Mouse (Mus musculus) gonadal fat pad, adult 2 months (tissue): Measurements from ENCODE around the gene Kcnj8. TPM values are rescaled to one million over a fixed set of nuclear protein-coding genes. Genes with fewer than 3 reads are reported as not detected.
"Not testable (repeated sequence)": the region's sequence is repeated elsewhere in the genome, so short reads cannot be mapped to it uniquely, and the experiment has no call there.

Experiments
- DNase-seq: peaks from one replicate; pipeline ENCODE4 v3.0.0-alpha.2; 2012; ENCODE audit warnings: low read depth
- polyA plus RNA-seq: library from polyadenylated mRNA; depleted of rRNA; stranded (reverse); fragments of >200 nt; gene quantifications from 2 replicates; pipeline ENCODE4 v1.2.3, GENCODE M21; 2012

Kcnj8 gene
- polyA plus RNA-seq, 1 experiment: 22.6 TPM

DNA sequence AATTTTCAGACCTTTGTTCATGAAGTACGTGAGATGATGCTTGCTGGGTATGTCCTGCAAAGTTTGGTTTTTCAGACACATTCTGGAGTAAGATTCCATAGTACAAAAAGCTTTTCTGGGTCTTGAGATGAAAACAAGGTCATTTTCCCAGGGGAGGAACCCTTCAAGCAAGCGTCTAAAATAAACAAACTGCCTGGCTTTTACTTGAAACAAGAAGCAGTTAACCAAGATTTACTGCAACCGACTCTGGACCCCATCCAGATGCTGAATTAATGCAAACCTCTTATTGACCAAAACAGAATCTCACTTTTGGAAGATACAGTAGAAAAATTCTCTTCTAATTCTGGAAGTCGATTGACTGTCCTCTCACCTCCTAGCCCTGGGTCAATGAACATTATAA is 20.5 kb downstream of the Kcnj8 start:
- no peak for DNase-seq

DNA sequence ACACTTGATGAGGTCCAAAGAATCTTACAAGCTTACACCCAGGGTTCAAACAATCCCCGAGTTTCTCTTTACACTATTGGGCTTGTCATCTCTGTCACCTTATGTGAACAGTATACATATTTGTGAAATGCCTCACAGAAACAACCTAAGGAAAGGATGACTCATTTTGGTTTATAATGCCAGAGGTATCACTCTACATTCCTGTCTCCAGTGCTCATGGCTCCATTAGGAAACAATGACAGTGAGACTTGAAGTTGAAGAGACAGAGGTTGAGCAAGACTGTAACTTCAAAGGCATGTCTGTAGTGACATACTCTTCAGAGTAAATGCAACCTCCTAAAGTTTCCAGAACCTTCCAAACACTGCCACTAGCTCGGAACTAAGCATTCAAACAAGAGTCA is 23.0 kb downstream of the Kcnj8 start:
- no peak for DNase-seq

DNA sequence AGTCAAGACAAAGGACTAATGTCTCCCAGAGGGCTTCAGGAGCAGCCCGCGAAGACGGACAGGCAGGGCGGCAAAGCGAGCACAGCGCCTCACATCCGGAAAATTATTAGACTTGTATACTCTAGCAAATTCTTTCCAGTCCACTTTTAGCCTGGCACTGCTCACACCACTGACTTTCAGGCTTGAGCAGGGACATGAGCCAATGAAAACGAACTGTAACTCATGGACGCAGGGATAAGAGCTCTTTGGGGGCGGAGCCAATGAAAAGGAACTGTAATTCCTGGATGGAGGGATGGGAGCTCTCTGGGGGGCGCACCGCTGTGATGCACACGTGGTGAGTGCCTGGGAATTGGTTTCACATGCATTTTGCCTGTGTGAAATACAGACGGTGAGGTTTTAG is 26.3 kb downstream of the Kcnj8 start:
- no peak for DNase-seq

DNA sequence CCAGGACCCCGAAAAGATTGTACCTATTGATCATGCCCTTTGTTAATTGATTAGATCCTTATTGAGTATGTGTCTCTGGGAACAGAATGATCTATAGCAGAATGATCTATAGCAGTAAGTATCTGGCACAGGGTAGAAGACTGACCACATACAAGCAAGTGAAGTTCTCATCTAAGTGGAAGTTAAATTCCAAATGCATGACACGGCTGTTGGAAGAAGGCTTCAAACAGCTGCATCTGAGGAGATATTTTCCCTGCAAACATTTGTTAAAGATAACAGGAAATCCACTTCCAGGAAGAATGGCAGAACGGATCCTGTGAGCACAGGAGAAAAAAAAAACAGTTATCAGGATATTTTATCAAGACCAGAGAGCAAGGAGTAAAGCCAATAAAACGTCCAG is 27.8 kb downstream of the Kcnj8 start:
- no peak for DNase-seq

DNA sequence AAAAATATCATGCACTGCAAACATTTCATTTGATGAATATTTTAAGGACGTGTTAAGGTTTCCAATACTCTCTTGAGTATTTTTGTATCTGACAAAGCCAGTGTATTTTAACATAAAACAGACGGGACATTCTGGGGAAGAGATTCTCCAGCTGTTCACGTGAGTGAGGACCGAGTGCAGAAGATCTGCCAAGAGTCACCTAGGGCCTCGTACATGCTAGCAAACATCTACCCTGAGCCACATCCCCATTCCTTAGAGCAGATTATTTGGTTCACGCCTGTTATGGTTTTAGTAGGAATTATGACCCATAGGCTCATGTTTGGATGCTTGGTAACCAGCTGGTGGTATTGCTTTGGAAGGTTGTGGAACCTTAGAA is 28.6 kb downstream of the Kcnj8 start:
- DNase-seq: no peak

DNA sequence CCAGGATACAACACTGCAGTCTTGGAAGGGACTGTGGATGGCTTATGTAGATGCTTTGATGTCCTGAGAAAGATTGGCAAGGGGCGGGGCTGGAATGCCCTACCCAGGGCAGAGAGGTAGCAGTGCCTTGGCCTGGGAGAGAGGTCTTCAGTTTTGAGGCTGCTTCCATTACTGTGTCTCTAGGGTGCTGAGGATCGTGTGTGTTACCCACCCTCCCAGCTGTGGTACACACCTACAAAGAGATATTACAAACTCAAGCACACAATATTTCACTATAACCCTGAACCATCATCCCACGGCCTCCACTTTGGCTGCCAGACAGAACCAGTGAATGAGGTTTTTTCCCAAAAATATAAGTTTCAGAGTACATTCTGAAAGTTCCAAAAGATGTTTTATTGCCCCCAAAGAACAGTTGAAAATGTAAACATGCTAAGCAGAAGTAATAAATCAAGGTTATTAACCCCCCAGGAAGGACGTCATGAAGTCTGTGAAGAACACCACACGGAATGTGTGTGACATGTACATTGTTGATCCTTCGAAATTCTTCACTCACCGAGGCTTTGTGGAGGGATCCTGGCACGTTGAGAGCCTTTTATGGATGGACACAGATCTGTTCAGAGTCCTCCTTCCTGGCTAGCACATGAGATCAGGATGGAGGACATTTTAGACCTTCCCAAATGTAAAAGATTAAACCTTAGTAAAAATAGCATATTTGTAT is 29.2 kb downstream of the Kcnj8 start:
- no peak for DNase-seq

DNA sequence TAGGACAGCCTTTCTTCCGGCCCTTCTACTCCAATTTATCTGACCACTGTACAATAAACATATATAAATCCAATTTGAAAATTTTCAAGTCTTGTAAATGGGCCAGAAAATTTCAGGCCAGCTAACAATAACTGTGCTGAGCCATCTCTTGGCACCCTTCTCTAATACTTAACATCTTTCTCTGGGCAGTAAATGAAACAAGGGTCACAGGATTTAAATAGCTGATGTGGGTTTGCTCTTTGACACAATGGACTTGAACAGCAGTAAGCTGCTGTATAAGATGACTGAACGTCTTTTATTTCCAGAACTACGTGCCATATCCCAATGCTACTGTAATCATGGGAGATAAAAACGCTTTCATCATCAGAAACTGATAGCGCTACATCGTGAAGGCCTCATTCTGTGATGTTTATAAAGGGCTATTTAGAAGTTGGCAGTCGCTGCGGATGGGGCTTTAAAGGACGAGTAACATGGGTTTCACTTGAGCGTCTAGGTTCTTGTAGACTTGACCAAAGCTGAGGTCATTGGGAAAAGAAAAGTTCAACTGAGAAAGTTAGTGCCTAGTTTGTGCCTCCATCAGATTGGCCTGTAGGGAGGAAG is 30.8 kb downstream of the Kcnj8 start:
- no peak for DNase-seq

DNA sequence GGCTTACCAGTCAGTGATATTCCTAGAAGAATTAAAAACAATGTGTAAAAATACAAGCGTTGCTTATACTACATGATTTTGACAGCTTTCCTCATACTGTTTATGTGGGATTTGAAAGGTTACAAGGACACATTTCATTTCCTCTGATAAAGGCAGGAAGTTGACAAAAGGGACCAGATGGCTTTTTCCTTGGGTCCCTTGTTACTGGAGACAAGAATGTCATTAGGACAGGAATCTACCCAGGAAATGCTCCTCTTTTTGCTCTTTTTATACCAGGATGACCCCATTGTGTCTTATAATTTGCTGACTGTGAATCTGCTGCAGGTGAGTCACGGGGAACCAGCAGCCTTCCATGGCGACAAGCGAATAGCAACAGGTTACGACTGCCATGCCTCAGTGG is 31.3 kb downstream of the Kcnj8 start:
- no peak for DNase-seq

DNA sequence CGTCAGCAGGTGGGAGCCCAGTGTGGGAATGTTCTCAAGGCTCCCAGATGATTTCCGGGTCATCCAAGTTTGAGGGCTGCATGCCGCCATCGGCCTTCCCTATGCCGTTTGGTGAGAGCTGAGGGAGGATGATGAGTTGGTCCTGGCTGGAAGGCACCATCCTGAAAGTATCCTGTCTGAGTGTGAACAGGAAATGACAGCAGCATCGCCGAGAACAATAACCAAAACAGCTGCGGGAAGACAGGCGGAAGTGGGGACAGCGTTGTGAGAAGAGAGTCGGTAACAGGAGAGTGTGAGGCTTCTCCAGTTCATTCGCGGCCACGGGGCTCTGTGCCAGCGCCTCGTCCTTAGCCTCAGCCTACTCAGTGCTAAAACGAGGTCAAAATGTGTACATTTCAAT is 32.9 kb downstream of the Kcnj8 start:
- no peak for DNase-seq

DNA sequence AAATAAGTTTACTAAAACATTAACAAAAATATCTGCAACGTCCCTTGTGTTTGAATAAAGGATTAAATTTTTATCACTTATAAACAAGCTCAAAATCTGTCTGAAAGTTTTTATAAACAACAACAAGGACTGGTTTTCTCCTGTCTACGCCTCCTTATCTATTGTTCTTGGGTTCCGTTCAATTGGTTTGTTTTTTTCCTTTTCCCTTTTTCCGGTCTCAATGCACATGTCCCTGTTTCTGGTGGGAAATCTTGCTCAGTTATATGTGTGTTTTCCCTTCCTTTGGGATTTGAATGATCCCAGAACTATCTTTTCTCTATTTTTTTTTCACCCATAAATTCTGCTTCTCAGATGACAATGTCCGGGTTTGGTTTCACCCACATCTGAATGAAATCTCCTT is 38.0 kb downstream of the Kcnj8 start:
- DNase-seq: no peak

DNA sequence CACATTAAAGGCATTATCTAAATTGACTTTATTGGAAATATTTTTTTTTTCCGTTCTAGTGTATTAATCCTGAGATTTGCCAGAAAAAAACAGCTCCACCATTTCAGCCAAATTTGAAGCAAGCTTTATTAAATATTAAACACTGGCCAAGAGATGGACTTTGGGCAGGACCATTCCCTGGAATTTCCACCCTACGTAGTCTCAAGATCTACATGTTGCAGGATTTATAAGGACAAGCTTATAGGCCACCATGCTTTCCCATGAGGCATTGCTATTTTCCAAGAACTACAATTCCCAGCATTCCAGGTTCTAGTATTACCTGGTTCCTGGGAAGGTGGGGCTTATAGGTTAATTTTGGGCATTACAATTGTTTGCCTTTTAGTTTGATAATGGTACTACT is 38.7 kb downstream of the Kcnj8 start:
- no peak for DNase-seq

DNA sequence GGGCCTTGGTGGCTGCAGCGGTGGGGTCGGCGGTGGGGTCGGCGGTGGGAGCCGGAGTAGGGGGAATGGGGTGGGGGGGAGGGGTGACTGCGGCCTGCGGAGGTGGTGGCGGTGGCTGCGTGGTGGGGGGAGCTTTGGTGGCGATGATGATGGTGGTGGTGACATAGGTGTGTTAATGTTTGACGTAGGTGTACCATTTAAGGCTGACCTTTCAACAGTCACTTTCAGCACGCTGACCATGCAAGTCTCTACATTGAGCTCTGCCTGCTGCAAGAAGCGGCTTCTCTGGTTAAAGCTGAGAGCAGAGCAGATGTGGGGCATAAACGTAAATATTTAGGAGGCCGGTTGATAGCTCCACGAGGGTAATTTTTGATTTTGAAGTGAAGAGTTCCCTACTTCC is 39.3 kb downstream of the Kcnj8 start:
- DNase-seq: no peak

DNA sequence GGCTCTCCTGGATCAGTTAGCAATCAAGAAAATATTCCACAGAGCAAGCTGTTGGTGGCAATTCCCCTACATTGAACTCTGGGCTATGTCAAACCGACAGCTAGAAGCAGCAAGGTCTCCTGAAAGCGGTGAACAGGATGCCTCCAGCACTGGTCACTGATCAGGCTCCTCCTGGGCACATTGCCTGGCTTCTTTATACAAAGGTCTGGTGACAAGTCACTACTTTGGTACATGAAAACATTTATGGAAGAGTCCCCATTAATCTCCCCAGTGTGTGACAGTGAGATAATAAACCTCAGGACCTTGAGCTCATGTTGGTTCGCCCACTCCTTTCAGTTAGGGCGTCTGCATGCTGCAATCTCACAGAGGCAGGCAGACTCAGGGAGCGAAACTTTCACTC is 41.0 kb downstream of the Kcnj8 start:
- no peak for DNase-seq

DNA sequence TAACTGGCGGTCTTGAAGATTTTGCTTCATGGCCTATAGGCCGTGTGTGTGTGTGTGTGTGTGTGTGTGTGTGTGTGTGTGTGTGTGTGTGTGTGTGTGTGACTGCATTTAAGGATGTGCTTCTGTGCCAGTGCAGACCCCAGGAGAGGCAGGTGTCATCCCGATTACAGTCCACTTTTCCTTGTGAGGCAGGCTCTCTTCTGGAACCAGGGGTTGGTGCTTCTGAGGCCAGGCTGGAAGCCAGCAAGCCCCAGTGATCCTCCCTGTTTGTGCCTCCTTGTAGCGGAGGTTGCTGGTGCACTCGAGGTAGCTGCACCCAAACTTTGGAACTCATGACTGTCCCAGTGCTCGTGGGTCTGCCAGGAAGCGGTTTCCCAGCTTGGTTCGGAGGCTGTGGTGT is 41.7 kb downstream of the Kcnj8 start:
- no peak for DNase-seq

DNA sequence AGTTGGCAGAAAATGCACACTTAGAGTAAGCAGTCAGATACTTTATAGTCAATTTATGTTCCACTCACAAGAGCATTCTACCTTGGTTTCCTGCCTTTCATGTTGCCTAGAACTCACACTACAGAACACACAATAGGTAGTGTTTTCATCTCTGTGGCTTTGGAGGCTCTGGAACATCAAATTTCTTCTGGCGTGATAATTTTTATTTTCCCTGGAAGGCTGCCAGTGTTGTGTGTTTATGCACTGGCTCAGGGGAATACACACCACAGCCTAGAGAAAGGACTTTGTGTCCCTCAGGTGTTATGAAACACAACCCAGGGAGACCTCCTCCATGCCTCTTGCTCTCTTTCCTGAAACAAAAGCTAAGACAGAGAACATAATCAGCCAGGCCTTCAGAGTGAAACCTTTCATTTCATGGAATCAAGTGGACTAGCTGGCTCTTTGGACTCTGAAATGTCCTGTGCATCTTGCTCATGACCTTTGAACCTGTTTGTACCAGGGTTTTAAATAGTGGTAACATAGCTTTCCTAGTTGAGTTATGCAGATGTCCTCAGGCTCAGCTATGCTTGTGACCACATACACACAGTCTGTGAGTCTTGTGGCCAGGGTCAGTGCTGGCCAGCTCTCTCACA is 43.4 kb downstream of the Kcnj8 start:
- no peak for DNase-seq

DNA sequence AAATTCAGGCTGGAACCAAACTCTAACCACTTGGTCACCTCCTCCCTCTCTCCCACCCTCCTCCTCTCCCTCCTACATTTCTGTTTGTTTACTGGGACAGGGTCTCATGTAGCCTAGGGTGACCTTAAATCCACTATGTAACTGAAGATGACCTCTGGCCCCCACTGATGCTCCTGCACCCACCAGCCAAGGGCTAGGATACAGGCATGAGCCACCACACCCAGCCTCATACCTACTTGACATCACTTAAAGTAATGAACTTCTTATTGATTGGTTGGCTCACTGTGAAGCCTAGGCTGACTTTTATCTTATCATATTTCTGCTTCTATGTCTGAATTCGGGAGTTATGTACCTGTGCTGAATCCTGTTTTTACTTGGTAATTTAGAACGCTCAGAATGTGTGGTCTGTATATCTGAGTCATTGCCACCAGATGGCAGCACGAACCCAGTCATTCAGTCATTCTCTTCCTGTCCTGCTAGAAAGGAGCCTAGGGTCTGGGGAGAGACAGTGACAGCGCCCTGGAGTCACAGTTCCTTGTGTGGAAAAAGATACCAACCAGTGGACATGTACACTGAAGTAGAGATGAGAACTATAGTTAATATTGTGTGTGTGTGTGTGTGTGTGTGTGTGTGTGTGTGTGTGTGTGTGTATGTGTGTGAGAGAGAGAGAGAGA is 46.6 kb downstream of the Kcnj8 start:
- DNase-seq: no peak

DNA sequence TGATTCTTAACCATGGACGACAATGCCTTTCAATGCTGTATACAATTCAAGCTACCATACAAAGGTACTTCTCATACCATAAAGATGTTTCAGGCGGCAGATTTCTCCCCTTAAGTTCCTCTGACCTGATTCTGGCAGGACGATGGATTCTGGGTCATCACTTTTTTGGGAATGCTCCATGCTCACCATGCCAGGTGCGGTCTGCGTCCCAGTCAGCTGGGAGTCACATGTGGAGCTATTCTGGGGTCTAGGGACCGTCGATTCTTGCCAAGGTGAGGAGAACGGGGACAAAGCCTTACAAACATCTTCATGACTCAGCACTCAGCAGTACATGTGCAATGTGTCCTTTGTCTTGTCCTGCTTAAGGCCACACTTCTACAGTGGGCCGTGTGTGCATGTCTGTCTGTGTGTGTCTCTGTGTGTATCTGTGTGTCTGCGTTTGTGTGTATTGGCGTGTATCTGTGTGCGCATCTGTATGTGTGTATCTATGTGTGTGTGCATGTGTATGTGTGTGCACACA is 49.8 kb downstream of the Kcnj8 start:
- no peak for DNase-seq

DNA sequence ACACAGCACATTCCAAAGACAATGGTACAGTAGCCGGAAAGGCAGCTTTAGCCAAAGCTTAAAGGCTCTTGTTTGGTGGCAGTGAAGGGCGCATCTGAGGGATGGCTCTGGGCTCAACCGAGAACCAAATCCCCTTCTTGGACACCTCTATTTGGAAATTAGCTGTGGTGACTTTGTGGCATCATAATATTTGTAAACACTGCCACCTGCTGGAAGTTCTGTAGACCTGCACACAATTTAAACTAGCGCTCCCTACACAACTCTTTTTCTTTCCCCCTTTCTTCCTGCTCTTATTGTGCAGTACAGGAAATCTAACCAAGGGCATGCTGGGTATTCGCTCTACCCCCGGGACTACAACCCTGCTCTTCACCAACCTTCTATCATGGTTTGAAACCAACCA is 52.3 kb downstream of the Kcnj8 start:
- DNase-seq: no peak

DNA sequence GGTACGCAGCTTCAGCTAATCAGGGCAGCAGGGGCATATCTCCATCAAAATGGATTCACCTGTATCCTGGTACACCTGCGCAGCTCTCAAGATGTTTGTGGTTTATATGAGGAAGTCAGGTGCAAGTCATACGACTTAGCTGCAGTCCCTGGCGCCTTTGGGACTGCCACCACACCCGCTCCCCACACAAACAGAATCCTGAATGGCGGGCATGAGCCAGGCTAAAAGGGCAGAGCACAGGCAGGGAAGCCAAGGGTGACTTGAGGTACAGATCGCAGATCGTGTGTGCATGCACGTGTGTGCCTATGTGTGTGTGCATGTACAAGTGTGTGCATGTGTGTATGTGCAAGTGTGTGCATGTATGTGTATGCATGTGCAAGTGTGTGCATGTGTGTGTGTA is 56.0 kb downstream of the Kcnj8 start:
- not testable (repeated sequence) for DNase-seq

DNA sequence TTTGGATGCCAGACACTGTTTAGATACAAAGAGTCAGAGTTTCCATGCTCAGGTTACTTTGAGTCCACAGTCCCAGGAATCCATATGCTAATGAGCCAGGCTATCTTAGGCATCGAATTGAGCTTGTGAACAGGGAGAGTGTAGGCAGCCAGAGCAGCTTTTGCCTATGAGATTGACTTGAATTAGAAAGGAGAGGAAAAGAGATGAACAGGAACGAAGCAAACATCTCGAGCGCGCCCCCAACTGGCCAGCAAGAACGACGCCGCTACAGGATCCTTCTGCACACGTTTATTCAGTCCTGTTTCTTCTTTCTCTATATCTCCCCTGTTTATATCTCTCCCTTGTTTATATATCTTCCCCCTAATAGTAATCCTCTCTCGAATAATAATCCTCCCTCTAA is 56.5 kb downstream of the Kcnj8 start:
- DNase-seq: no peak
